Mouse (Mus musculus): ENCODE data around the gene Ctdsp1.

GRCm38 (mm10) chr1:74401015-74401702 is 9.8 kb downstream of the Ctdsp1 start:
- TF ChIP-seq POLR2A (IDR thresholded peaks at IDR 0.05; ENCODE audit: insufficient read depth, low read depth, low read length) (no peak), CTCF (IDR thresholded peaks at IDR 0.05) (no peak), EP300 (IDR thresholded peaks at IDR 0.05; ENCODE audit: insufficient read depth, low read depth, low read length) (no peak)
